Mouse (Mus musculus) cerebellum, adult 9-10 months (tissue): ENCODE measurements around the gene Nos2.
"Not testable (repeated sequence)": the region's sequence is repeated elsewhere in the genome, so short reads cannot be mapped to it uniquely, and the experiment has no call there.

Source experiments
- DNase-seq: peaks from one replicate; pipeline ENCODE4 v3.0.0; 2022

Gene Nos2

DNA sequence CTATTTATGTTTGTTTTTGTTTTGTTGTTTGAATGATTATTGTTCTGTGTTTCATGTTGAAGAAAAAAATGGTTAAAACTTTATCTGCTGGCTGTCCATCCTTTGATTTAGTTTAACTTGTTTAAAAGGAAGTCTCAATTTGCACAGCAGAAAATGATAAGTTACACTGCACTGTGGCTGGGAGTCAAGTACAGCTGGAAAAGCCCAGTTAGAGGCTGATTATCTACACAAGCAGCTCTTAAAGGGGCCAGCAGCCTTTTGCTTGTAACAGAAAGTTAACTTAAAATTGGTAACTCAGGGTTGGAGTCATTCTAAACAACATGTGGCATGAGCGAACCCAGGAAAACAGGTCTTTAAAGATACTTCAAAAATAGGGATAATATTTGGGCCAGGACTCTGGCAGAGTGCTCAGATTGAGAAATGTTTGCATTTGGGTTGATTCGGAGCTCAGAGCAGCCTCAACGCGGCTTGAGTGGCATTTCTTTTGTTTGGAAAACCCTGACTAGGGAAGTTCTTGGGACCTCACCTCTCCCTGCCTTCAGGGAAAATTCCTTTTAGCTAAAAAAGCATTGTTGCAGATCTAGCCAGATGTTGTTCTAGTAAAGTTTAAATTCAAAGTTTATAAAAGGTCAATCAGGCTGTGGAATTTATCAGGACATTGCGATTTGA lies 70.4 kb downstream of the Nos2 start:
- DNase-seq: not testable (repeated sequence)

- no peak for DNase-seq
These were observed 78.5 kb downstream of the Nos2 start for GRCm38 (mm10) chr11:78999118-78999517.

DNA sequence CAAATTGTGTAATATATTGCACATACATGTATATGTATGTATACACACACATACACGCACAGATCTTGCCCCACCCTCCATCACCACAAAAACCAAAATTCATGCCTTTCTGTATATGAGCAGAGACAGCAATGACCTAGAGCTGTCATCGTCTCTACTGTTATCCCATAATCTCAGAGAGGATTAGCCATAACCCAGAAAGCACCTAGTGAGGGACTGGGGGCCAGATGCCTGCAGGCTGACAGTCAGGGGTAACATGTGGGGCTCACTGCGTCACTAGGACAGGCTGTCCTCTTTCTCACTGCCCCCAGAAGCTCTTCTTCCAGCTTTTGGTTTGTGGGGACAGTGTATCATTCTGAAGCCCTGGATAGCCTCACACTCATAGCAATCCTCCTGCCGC lies 81.3 kb downstream of the Nos2 start:
- no peak for DNase-seq

DNA sequence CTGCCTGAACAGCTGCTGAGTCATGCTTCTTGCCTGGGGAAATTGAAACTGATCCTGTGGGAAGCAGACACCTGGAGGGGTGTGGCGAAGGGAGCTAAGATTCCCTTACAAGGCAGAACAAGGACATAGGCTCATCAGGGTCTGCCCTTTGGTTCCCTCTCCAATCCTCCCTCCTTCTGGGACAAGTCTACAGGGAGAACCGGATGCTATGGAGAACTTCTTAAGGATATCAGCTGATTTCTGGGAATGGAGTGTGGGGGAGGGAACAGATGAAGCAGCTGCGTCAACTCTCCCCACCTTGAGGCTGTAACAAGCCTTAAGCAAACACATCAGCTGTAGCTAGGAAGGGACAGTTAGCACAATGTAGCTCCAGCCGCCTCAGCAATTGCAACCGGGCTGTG lies 82.0 kb downstream of the Nos2 start:
- no peak for DNase-seq

DNA sequence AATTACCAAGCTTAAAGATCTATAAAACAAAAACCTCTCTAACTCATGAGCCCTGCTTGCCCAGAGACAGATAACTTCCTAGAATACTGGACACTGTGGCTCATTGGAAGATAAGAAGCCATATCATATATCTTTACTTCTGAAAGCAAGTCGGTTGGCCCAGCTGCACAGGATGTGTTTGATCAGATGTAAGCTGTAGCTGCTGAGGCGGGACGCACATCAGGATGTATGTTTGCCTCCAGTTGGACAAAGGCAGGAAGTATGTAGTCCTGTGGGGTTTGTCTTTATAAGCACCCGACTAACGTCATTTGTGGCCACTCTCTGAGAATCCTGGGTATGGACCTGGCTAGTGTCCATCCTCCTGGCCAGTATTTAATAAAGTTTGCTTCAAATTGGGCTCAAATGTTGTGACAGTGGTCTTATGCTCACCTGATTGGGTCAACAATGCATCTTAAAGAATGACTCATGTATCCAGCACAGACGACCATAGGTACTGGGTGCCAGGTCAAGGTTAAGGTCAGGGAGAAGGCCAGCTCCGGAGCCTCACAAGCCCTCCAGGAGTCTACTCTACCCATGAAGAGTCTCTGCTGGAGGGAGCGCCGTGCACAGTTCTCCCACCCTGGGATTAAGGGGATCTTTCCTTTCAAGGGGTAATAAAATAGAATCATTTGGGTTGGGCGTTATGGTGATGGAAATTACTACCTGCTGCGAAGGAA lies 82.6 kb downstream of the Nos2 start:
- DNase-seq: no peak

GRCm38 (mm10) chr11:79003769-79004638 lies 83.4 kb downstream of the Nos2 start:
- no peak for DNase-seq

DNA sequence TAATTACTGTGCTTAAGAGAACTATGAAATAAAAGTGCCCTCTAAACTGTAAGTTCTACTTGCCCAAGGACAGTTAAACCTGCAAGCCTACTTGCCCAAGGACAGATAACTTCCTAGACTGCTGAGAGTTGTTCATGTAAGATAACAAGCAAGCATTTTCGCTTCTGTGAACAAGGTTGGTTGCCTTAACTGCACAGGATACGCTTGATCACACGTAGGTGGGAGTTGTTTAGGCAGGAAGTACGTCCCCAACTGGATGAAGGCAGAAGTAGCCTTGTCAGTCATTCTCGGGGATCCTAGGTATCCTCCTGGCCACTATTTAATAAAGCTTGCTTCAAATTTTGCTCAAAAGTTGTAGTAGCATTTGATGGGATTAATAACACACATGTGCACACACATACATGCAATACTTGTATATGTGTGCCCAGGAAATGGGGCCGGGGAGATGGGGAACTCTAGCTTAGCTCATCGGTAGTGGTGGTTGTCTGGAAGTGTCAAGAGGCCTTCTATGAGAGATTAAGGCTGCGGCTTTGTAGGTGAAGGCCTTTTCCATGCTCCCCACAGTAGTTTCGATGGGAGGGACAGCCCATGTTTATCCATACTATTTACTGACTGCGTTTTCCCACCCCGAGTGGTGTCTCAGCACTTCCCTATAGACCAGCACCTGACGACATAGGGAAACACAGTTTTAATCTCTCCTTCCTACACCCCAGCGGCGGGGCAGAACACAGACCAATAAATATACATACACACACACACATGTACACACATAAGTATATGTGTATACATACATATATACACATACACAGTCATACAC lies 85.2 kb downstream of the Nos2 start:
- no peak for DNase-seq

DNA sequence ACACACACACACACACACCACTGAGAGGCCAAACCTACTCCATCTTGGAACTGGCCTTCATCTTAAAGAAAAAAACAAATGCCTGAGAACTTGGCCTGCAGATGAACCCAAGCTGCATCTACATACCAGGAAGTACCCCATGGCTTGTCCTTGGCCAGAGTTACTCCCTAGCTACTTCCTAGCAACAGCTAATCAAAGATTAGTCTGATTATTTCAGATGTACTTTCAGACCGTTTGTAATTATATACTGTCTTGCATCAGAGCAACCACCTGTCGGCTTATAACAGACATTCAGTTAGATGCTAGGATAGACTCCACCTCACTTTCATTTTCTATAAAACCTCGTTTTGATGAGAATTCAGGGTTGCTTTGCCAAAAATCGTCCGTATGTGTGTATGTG lies 85.8 kb downstream of the Nos2 start:
- no peak for DNase-seq

GRCm38 (mm10) chr11:79007356-79007755 lies 86.8 kb downstream of the Nos2 start:
- DNase-seq: not testable (repeated sequence)

DNA sequence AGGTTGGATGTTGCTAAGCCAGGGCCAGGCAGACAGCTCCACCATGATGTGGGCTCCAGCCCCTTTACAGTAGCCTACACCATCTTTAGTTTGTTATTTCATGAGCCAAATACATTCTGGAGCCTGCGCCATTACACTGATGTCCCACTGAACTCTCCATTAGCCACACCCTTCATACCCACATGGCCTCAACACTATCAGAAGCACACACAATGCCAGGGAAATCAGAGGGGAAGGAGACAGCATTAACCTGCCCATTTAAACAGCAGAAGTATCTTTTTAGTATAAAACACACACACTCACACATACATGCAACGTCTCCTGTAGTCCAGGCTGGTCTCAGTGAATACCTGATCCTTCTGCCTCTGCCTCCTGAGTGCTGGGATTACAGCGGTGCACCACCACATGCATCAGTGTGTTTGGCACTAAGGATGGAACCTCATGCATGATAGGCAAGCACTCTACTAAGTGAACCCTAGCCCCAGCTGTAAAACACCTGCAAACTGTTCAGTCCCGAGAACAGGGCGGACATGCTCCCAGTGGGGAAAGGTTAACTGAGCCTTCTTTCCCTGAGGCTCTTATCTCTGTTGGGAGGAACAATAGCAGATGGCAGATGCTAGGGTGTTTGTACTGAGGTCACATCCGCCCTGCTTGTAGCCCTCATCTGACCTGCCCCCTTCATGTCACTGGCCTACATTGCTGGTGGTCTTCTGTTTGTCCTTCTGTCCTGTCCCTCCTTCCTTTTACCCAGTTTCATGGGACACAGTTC lies 87.6 kb downstream of the Nos2 start:
- no peak for DNase-seq

- no peak for DNase-seq
These were observed 88.3 kb downstream of the Nos2 start for GRCm38 (mm10) chr11:79008891-79009290.
